Mouse (Mus musculus) stomach, postnatal 0 days (tissue): ENCODE measurements around the gene Vegfa. TPM values are rescaled to one million over a fixed set of nuclear protein-coding genes. Genes with fewer than 3 reads are reported as not detected.

ENCODE experiments used
- ATAC-seq: fragments of 200-750 bp; cut with Nextera tagmentation; 2 replicates; pipeline ENCODE4 v1.8.0; 2017; ENCODE audit not compliant: low FRiP score, low TSS enrichment
- DNase-seq: peaks from one replicate; pipeline ENCODE4 v3.0.0-alpha.2; 2016; ENCODE audit warnings: low spot score
- H3K27ac ChIP-seq: fragments of 300-500 bp; sonication (generic); replicated peaks from 2 replicates; pipeline ENCODE4 v1.5.1; 2014; ENCODE audit warnings: mild to moderate bottlenecking, control low read depth
- H3K27me3 ChIP-seq: fragments of 300-500 bp; sonication (generic); 2 replicates; pipeline ENCODE4 v1.6.1; 2014; ENCODE audit warnings: low read length; ENCODE audit not compliant: control insufficient read depth, insufficient read depth
- H3K36me3 ChIP-seq: fragments of 300-500 bp; sonication (generic); 2 replicates; pipeline ENCODE4 v1.6.1; 2014; ENCODE audit warnings: low read length, mixed read lengths; ENCODE audit not compliant: control insufficient read depth, insufficient read depth
- H3K4me1 ChIP-seq: fragments of 300-500 bp; sonication (generic); replicated peaks from 2 replicates; pipeline ENCODE4 v1.6.1; 2014; ENCODE audit warnings: antibody characterized with exemption; ENCODE audit not compliant: control insufficient read depth, insufficient read depth
- H3K4me2 ChIP-seq: fragments of 300-500 bp; sonication (generic); replicated peaks from 2 replicates; pipeline ENCODE4 v1.6.1; 2014; ENCODE audit warnings: low read depth, mild to moderate bottlenecking, control low read depth, moderate library complexity
- H3K4me3 ChIP-seq: fragments of 300-500 bp; sonication (generic); 2 replicates; pipeline ENCODE4 v1.5.1; 2014; ENCODE audit warnings: low read depth, low read length, control low read depth
- H3K9ac ChIP-seq: fragments of 300-500 bp; sonication (generic); 2 replicates; pipeline ENCODE4 v1.6.1; 2014; ENCODE audit warnings: mild to moderate bottlenecking, low read length, control low read depth, mixed read lengths
- H3K9me3 ChIP-seq: fragments of 300-500 bp; sonication (generic); 2 replicates; pipeline ENCODE4 v1.6.1; 2016; ENCODE audit warnings: low read length; ENCODE audit not compliant: control insufficient read depth
- CTCF ChIP-seq: IDR thresholded peaks from 2 replicates; pipeline ENCODE4 v1.5.1; 2016; ENCODE audit warnings: antibody characterized with exemption, low read depth, mild to moderate bottlenecking, moderate library complexity
- EP300 ChIP-seq: optimal IDR thresholded peaks from 2 replicates; pipeline ENCODE3; 2016; ENCODE audit warnings: antibody characterized with exemption
- WGBS: fragments of 180-500 bp; shearing (Covaris S2); extraction: QIAGEN DNeasy Blood & Tissue Kit; methylation state at CpG from one replicate; pipeline ENCODE4 v1.1.7; 2014; 5-methylcytosine and 5-hydroxymethylcytosine counted together
- polyA plus RNA-seq: library from polyadenylated mRNA; unstranded; fragments of >200 nt; fragmentation: Nextera tagmentation; extraction: Ambion mirVana; gene quantifications from 2 replicates; pipeline ENCODE4 v1.2.1, GENCODE M21; 2015

The Vegfa gene
- polyA plus RNA-seq, 1 experiment from 2014 or later: 3.1 TPM

- Histone ChIP-seq H3K36me3 (no peaks in the 10 kb centered on the region), H3K4me1 (no peaks in the 10 kb centered on the region)
Observed at GRCm38 (mm10) chr17:46048184-46048583, 16.0 kb upstream of the Vegfa start.

GRCm38 (mm10) chr17:46045742-46046141 lies 13.6 kb upstream of the Vegfa start:
- Histone ChIP-seq H3K4me2 (no peak overlapping the region), H3K9ac (no peak overlapping the region), H3K27me3 (no peaks in the 10 kb centered on the region), H3K4me3 (no peak overlapping the region), H3K36me3 (no peaks in the 10 kb centered on the region), H3K4me1 (no peaks in the 10 kb centered on the region; the same call in 1 of the 2 replicates), H3K27ac (no peak overlapping the region), H3K9me3 (no peaks in the 10 kb centered on the region; the same call in 1 of the 2 replicates)
- TF ChIP-seq CTCF: no peak
- TF ChIP-seq EP300: no peak
- DNase-seq (no peak), ATAC-seq (no peak)
- WGBS: 71% methylated on average over 8 of the region's 8 CpGs

More at GRCm38 (mm10) chr17:46048184-46048583, 16.0 kb upstream of the Vegfa start:
- Histone ChIP-seq H3K9me3 (no peaks in the 10 kb centered on the region; the same call in 1 of the 2 replicates), H3K27ac (no peak overlapping the region), H3K4me2 (no peak overlapping the region), H3K4me3 (no peak overlapping the region), H3K27me3 (no peaks in the 10 kb centered on the region), H3K9ac (no peak overlapping the region)
- 95% methylated on average over 4 of the region's 4 CpGs for WGBS
- DNase-seq: no peak
- ATAC-seq: no peak
- TF ChIP-seq CTCF: peak; percentile 37
- TF ChIP-seq EP300: no peak

DNA sequence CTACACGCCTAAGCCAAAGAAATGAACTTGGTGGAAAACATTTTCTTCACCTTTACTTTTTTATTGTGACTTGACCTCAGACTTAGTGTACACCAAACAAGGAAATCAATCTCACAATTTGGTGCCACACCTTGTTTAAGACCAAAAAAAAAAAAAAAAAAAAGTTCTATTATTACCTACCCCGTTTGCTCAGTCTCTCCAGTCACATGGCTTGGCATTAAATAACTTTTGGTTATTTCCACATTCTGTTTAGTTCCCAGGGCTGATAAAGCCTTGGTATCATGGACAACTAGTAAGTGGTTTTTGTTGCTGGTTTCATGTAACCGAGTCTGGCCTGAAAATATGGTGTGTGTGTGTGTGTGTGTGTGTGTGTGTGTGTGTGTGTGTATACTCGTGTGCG lies 12.8 kb upstream of the Vegfa start:
- TF ChIP-seq EP300 (no peak), CTCF (no peak)
- no peaks in the 10 kb centered on the region; the same call in 1 of the 2 replicates for H3K9me3 ChIP-seq
- WGBS: 74% methylated on average over 5 of the region's 5 CpGs
- no peak overlapping the region for H3K4me2 ChIP-seq
- H3K27ac ChIP-seq: no peak overlapping the region
- no peak overlapping the region for H3K9ac ChIP-seq
- H3K4me3 ChIP-seq: no peak overlapping the region
- DNase-seq: no peak
- H3K36me3 ChIP-seq: no peaks in the 10 kb centered on the region
- no peaks in the 10 kb centered on the region for H3K27me3 ChIP-seq
- no peaks in the 10 kb centered on the region; the same call in 1 of the 2 replicates for H3K4me1 ChIP-seq
- no peak for ATAC-seq

DNA sequence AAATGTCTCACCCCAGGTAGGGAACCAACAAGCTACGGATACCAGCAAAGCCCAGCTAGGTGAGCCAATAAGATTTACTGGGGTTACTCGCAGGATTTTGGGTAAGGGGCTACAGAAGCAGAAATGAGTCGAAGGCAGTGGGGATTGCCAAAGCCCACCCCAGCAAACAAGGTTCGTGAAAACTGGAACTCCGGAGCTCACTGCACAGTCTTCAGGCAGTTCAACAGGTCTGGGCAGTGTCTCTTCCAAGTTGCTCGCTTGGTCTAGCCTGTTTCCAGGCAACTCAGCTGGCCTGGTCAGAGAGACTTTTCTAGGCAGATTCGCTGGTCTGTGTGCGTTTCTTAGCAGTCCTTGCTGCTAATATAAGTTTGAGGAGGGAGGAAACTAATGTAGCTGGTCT lies 10.0 kb upstream of the Vegfa start:
- ATAC-seq (no peak), DNase-seq (no peak)
- Histone ChIP-seq H3K4me2 (no peak overlapping the region), H3K27me3 (no peaks in the 10 kb centered on the region), H3K4me3 (no peak overlapping the region), H3K9ac (no peak overlapping the region), H3K36me3 (no peaks in the 10 kb centered on the region), H3K9me3 (no peaks in the 10 kb centered on the region), H3K4me1 (no peaks in the 10 kb centered on the region; the same call in none of the 2 replicates), H3K27ac (no peak overlapping the region)
- TF ChIP-seq EP300 (no peak), CTCF (no peak)
- WGBS: 67% methylated on average over 8 of the region's 8 CpGs

GRCm38 (mm10) chr17:46041679-46042078 lies 9.5 kb upstream of the Vegfa start:
- Histone ChIP-seq H3K4me1 (no peaks in the 10 kb centered on the region; the same call in none of the 2 replicates), H3K9me3 (no peaks in the 10 kb centered on the region), H3K36me3 (no peaks in the 10 kb centered on the region), H3K27me3 (no peaks in the 10 kb centered on the region), H3K4me3 (no peak overlapping the region), H3K27ac (no peak overlapping the region), H3K4me2 (no peak overlapping the region), H3K9ac (no peak overlapping the region)
- no peak for DNase-seq
- no peak for ATAC-seq
- WGBS: 82% methylated on average over 3 of the region's 3 CpGs
- TF ChIP-seq EP300 (no peak), CTCF (no peak)

- 61% methylated on average over 5 of the region's 5 CpGs for WGBS
- TF ChIP-seq EP300 (no peak), CTCF (peak; percentile 81)
- Histone ChIP-seq H3K4me1 (no peaks in the 10 kb centered on the region; the same call in none of the 2 replicates), H3K9me3 (no peaks in the 10 kb centered on the region), H3K4me2 (no peak overlapping the region), H3K27ac (no peak overlapping the region), H3K4me3 (no peak overlapping the region), H3K27me3 (no peaks in the 10 kb centered on the region), H3K36me3 (no peaks in the 10 kb centered on the region), H3K9ac (no peak overlapping the region)
- 0 out of 2 replicates have a peak, but pooled peaks have one; percentile 44 for ATAC-seq
- DNase-seq: peak; percentile 67
Observed at GRCm38 (mm10) chr17:46041223-46041622, 9.1 kb upstream of the Vegfa start.
